Mouse (Mus musculus): ENCODE measurements around the gene Zfp105.

Zfp105 gene

DNA sequence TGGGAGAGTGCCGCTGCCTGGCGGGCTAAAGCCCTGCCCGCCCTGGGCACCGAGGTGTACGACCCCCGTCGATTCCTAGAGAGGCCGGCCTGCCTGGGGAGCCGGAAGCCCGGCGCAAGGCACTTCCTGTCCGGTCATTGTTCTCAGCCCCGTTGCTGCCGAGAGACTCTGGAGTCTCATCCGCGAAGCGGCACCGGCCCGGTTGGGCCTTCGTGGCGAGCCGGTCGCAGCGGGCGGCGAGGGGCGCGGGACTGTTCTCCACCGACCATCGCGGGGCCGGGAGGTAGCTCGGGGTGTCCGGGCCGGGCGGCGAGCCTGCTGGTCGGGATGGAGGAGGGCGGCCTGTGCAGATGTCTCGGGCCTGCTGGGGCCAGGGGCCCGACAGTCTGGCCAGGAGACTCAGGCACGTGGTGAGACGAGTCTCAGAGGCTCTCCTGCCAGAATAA lies at the start of gene Zfp105:
Zfp105 (plus strand) TSS at position 137 of the 446 bp plus-strand sequence.
- no peak for DNase-seq (ENCODE audit: low spot score)

DNA sequence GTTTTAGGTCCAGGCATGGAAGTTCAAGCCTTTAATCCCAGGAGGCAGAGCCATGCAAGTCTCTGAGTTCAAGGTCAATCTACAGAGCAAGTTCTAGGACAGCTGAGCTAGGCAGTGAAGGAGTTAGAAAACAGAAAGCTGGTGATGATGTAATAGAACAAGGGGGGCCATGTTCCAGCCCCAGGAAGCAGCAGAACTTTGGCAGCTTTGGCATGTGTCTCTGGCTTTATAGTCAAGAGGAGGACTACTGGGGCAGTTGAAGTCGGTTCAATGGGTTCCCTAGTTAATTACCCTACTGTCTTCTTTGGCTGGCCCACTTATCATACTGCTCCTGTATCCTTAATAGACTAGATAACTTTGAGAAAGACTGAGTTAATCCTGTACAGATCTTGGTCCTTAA lies 48.2 kb upstream of the Zfp105 start:
- DNase-seq (ENCODE audit: low spot score) = no peak

DNA sequence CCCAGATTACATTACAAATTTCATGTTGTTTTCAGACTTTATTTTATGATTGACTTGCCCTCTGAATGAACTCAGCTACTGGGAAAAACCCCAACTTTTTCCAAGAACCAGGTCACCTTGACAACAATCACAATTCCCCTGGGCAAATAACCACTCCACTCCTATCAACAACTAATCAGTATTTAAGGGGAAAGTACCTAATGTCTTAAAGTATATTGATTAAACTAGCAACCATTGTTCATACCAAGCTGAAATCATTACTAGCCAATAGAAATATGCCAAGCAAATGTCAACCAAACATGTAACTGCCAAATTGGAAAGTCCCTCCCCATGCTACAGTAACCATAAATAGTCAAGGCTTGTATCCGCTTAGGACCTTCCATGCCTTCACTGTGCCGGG lies 47.7 kb upstream of the Zfp105 start:
- no peak for DNase-seq (ENCODE audit: low spot score)

DNA sequence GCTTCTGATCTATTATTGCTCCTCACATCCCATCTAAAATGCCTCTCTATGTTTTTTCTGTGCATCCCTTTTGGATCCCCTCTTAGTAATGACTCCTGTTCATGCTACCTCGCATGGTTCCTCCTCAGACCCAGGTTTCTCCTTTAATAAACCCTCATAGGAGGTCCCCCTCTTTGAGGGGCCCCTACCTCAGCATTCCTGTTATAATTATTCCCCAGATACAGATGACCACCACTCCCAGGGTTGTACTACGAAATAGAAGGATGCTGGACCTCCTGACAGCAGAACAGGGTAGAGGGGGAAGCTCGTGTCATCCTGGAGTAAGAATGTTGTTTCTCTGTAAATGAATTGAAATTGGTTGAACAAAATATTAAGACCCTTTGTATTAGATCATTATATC lies 37.5 kb upstream of the Zfp105 start, which contains the start of gene Zkscan7:
Zkscan7 (plus strand) TSS at position 301 of the 400 bp plus-strand sequence.
- no peak for DNase-seq (ENCODE audit: low spot score)

DNA sequence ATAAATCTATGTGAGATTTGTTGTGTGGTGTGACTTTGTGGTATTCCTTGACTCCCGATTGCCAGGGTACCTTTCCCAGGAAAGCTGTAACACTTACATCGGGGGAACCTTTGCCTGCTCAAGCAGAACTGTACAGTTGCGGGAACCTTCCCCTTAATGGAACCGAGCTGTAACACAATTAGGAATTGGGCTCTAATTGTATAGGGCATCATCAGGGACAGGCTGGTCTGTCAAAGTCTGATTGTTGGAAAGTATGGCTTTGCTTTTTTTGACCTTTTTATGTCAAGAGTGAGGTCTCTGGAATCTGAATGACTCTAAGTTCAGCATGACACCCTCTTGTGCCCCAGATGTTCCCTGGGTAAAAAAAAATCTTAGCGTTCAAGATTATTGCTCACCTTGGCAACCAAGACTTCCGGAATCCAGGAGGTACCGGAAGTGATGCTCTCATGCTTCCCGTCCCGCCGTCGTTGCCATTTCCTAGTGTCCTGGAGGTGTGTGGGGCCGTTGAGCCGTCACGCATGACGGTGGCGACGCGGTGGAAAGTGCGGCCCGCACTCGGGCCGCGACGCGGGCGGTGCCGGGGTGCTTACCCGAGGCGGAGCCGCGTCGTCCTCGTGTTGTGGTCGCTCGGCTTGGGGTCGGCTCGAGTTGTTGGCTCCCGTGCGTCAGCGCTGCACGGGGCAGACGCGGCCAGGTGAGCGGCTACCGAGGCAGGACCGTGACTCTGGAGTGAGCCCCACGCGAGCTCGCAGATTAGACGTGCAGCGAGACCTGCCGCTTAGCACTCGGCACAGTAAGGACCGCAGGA lies 36.3 kb upstream of the Zfp105 start:
- DNase-seq (ENCODE audit: low spot score) = peak; percentile 81

DNA sequence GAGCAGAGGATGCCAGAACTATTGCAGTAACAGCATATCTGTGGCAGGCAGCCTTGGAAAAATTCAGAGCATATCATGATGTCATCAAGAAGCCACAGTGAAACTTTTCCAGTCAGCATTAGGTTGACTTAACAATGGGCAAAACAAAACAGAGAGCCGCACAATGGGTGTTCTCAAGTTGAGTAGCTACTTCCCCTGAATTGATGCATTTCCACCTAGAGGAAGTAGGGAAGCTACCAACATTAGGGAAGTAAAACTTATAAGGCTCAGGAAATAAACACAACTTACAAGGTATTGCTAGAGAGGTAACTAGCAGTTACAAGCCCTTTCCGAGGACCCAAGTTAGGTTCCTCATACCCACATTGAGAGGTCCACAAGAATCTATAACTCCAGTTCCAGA lies 21.8 kb upstream of the Zfp105 start:
- no peak for DNase-seq (ENCODE audit: low spot score)

DNA sequence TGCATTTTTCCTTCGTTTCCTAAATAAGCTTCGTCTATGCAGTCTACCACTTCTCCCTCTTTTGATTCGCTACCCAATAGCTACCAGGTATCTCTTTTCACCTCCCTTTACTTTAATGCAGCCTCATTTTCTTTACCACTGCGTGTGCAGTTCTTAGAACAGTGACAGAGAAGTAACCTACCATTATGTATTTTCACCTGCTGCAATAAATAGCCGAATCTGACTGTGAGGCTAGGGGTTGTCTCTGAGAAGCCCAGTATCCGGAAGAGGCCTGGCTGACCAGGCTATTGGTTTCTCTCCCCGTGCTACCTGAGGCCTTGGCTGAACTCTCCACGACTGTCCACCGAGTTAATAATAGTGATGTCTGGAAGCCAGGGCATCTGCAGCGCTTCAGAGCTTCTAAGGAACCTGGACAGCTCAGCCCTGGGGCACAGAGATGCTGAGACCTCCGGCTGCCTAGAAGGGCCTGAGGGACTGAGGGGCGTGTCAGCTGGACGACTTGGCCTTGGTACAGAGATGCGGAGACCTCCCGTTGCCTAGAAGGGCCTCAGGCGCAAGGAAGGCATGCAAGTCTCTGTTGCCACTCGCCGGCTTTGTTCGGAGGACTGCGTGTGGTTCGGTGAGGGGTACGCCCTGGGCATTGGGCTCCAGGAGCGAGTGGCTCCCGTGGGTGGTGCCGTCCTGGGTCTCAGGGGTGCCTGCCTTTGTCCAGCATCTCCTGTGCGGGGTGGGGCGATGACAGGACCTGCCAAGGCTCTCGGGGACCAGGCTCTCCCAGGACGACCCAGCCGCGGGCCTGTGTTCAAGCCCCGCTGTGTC lies 19.9 kb upstream of the Zfp105 start:
- no peak for DNase-seq (ENCODE audit: low spot score)

DNA sequence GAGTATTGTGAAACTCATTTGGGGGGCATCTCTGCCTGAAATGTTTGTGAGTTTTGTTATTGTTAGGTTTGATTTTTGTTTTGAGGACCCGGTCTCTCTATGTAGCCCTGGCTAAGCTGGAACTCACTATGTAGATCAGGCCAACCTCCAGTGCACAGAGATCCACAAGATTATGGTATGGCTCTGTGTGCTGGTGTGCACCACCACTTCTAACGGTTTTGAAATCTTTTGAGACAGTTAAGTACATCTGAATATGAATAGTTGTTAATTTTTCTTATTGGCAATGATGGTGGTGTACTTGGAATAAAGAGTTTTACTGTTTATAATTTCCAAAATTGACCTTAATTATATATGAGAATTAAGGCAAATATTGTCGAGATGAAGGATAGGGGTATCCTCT lies 436 bp upstream of the Zfp105 start:
- no peak for DNase-seq (ENCODE audit: low spot score)

DNA sequence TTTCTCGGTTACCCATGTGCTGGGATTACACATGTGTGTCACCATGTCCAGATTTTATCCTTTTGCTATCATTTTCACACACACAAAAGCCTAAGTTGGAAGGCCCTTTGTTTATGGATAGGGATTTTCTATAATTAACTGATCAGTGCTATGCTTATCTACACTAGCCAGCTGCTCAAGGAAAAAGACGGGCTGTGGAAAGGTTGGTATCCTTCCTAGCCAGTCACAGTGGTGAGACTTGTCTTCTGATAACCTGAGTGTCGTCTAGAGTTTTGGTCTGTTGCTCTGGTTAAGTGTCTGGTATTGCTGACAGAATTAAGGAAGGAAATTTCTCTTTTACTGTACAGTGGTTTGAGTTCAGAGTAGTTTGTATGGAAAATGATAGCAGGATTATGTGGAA lies 6.0 kb downstream of the Zfp105 start:
- DNase-seq (ENCODE audit: low spot score) = no peak

DNA sequence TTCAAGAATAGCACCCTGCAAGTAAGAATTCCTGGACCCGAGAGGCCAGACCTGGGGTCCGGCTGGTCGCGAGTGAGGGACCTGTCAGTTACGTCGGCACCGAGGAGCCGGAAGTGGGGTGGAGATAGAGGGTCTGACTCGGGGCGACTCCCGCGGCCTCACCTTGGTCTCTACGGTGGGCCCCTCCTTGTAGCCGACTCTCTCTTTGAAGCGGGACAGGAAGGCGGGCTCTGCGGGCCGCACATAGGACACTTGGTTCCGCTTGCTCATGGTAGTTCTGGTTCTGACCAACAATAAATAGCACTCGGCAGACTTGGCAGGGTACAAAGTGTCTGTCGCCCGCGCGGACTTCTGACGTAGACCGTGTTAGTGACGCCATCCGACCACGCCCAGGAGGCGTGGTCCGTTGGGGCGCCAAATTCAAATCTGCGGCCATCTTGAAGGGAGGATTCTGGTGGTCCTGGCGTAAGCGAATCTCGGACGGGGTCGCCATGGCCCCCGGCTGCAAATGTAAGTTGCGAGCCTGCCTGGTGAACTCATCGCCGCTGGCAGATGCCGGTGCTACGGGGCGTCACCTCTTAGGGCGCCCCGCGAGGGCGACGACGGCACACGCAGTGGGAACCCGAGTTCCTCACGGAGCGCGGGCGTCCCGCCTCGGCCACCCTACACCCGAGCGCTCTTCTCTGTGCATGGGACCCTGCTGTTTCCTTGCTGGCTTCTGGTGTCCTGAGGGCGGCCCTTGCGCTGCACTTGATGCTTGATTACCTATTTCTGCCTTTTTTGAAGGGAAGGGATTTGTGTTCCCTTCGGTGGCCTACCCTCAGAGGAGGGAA lies 28.0 kb downstream of the Zfp105 start, which contains the start of the genes 1110059G10Rik and Kif15:
1110059G10Rik (minus strand) TSS at position 358 of the 833 bp plus-strand sequence.
Kif15 (plus strand) TSS at position 404 of the 833 bp plus-strand sequence.
- peak; percentile 90 for DNase-seq (ENCODE audit: low spot score)
